Mouse (Mus musculus) natural killer cell, adult 2 months (primary cell): Measurements from ENCODE around the gene Fam131c.

Experiments
- DNase-seq, 2 experiments: peaks; one replicate each; pipeline ENCODE4 v3.0.0; 2022; ENCODE audit warnings: low spot score in 2 of 2

Fam131c gene

GRCm38 (mm10) chr4:141411430-141411992 lies 43.5 kb downstream of the Fam131c start:
- no peak for DNase-seq

GRCm38 (mm10) chr4:141415924-141416323 lies 47.9 kb downstream of the Fam131c start, which contains the start of gene Clcnkb:
Clcnkb (minus strand) TSS chr4:141416014.
- no peak for DNase-seq

- peak in 1 of 2 experiments; percentile 71 for DNase-seq
Measured at GRCm38 (mm10) chr4:141419398-141420191, 51.6 kb downstream of the Fam131c start.

GRCm38 (mm10) chr4:141420192-141420829 lies 52.3 kb downstream of the Fam131c start, which contains the start of gene Hspb7:
Hspb7 (plus strand) TSS chr4:141420779.
- no peak for DNase-seq

- DNase-seq = no peak
Measured at GRCm38 (mm10) chr4:141420886-141421285, 52.9 kb downstream of the Fam131c start.

GRCm38 (mm10) chr4:141421423-141421822 lies 53.4 kb downstream of the Fam131c start:
- no peak for DNase-seq

- DNase-seq = no peak
Measured at GRCm38 (mm10) chr4:141422841-141423240, 54.8 kb downstream of the Fam131c start.

GRCm38 (mm10) chr4:141423288-141423687 lies 55.3 kb downstream of the Fam131c start:
- DNase-seq = no peak

GRCm38 (mm10) chr4:141423691-141424431 lies 55.8 kb downstream of the Fam131c start:
- DNase-seq = no peak

- DNase-seq = peak; percentile 40 to 68
Measured at GRCm38 (mm10) chr4:141425484-141426479, 57.8 kb downstream of the Fam131c start.

GRCm38 (mm10) chr4:141426796-141427745 lies 59.1 kb downstream of the Fam131c start:
- DNase-seq = no peak

GRCm38 (mm10) chr4:141427921-141428320 lies 59.9 kb downstream of the Fam131c start:
- no peak for DNase-seq

- DNase-seq = no peak
Measured at GRCm38 (mm10) chr4:141429381-141429780, 61.4 kb downstream of the Fam131c start.

GRCm38 (mm10) chr4:141429847-141430246 lies 61.8 kb downstream of the Fam131c start:
- no peak for DNase-seq

- peak; percentile 52 to 71 for DNase-seq
Measured at GRCm38 (mm10) chr4:141430997-141431396, 63.0 kb downstream of the Fam131c start.

GRCm38 (mm10) chr4:141432666-141433065 lies 64.6 kb downstream of the Fam131c start:
- no peak for DNase-seq

GRCm38 (mm10) chr4:141433191-141433590 lies 65.2 kb downstream of the Fam131c start:
- no peak for DNase-seq
